Mouse (Mus musculus) spleen, adult 2 months (tissue): Measurements from ENCODE around the gene Bace2. TPM values are rescaled to one million over a fixed set of nuclear protein-coding genes. Genes with fewer than 3 reads are reported as not detected.

Source experiments
- DNase-seq, 2 experiments: peaks; one replicate each; pipeline versions ENCODE4 v3.0.0 to v3.0.0-alpha.2; 2012 to 2021; ENCODE audit warnings: low spot score in 2 of 2, low read depth in 1 of 2
- H3K27ac ChIP-seq: fragments of 200-500 bp; 2 replicates; pipeline ENCODE4 v1.5.1; 2012; ENCODE audit warnings: low read length, inconsistent platforms; ENCODE audit not compliant: insufficient read depth
- H3K27me3 ChIP-seq: fragments of 200-500 bp; 2 replicates; pipeline ENCODE4 v1.6.1; 2012; ENCODE audit warnings: mild to moderate bottlenecking, moderate library complexity, low read length, inconsistent platforms; ENCODE audit not compliant: control insufficient read depth, insufficient read depth
- H3K36me3 ChIP-seq: fragments of 200-500 bp; 2 replicates; pipeline ENCODE4 v1.6.1; 2012; ENCODE audit warnings: mild to moderate bottlenecking, low read length, inconsistent platforms; ENCODE audit not compliant: control insufficient read depth, insufficient read depth
- H3K4me1 ChIP-seq: fragments of 200-500 bp; 2 replicates; pipeline ENCODE4 v1.6.1; 2011; ENCODE audit warnings: inconsistent platforms; ENCODE audit not compliant: control insufficient read depth, insufficient read depth, insufficient read length
- H3K4me3 ChIP-seq: fragments of 200-500 bp; 2 replicates; pipeline ENCODE4 v1.5.1; 2011; ENCODE audit warnings: mild to moderate bottlenecking, inconsistent platforms; ENCODE audit not compliant: insufficient read depth, insufficient read length; ENCODE audit errors: extremely low read depth
- CTCF ChIP-seq: fragments of 200-500 bp; IDR thresholded peaks from 2 replicates; pipeline ENCODE4 v1.5.1; 2011; ENCODE audit warnings: mild to moderate bottlenecking, inconsistent platforms; ENCODE audit not compliant: insufficient read depth, insufficient read length, insufficient replicate concordance; ENCODE audit errors: extremely low read depth
- POLR2A ChIP-seq: fragments of 200-500 bp; IDR thresholded peaks from 2 replicates; pipeline ENCODE4 v1.6.1; 2011; ENCODE audit warnings: low read depth, low read length, inconsistent platforms
- WGBS: fragments of 180-500 bp; shearing (Covaris S2); methylation state at CpG from one replicate; pipeline ENCODE4 v1.1.7; 2018; 5-methylcytosine and 5-hydroxymethylcytosine counted together
- polyA plus RNA-seq: library from polyadenylated mRNA; depleted of rRNA; stranded (reverse); fragments of >200 nt; gene quantifications from 2 replicates; pipeline ENCODE4 v1.2.3, GENCODE M21; 2012

Bace2 gene
- polyA plus RNA-seq, 1 experiment = 2.4 TPM

DNA sequence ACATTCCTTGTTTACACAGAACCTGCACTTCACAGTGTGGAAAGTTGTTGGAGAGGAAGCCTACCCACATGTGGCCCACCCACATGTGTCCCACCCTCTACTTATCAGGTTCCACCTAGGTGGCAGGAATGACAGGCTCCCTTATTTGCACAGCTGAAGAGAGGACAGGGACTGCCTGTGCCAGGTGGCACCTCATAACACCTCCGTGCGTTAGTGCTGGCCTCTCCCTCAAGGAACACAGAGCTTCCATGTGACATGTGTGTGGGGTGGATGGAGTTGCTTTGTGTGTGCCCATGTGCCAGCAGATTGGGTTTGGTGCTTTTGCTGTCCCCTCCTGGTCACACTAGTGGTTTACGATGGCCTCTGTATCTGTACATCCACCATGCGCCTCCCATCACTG, 43.4 kb downstream of the Bace2 start:
- WGBS = 94% methylated on average over 4 of the region's 4 CpGs
- Histone ChIP-seq H3K4me3 (no peak overlapping the region), H3K4me1 (no peaks in the 10 kb centered on the region), H3K27ac (no peak overlapping the region), H3K36me3 (no peaks in the 10 kb centered on the region), H3K27me3 (no peaks in the 10 kb centered on the region)
- no peak for DNase-seq
- TF ChIP-seq POLR2A = no peak
- no peak for TF ChIP-seq CTCF

GRCm38 (mm10) chr16:97401741-97402140, 45.2 kb downstream of the Bace2 start:
- Histone ChIP-seq H3K4me3 (no peak overlapping the region), H3K4me1 (no peaks in the 10 kb centered on the region), H3K27me3 (no peaks in the 10 kb centered on the region), H3K27ac (no peak overlapping the region), H3K36me3 (no peaks in the 10 kb centered on the region)
- DNase-seq = no peak
- TF ChIP-seq POLR2A = no peak
- TF ChIP-seq CTCF = no peak

DNA sequence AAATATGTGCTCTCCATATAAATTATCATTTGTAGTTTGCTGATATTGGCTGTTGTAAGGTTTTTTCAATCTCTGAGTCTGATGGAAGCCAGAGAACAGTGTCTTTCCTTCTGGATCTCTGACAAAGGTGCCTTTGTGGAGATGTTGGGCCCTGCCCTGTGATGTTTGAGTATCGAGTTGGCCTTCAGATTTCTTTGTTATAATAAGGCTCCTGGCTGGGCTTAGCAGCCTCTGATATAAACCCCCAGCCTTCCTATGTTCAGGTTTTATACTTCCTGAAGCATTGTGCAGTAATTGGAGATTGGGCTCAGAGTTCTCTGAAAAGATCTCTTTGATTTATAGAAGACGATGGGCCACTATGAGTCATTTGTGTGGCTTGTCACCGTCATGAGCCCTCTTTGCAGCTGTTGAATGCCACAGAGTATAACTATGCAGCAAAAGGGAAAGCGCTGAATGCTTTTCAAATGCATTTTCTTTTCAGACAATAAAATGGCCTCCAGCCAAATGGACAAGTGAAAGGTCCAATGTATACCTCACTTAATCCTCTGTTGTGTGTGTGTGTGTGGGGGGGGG, 45.8 kb downstream of the Bace2 start:
- Histone ChIP-seq H3K4me1 (no peaks in the 10 kb centered on the region), H3K4me3 (no peak overlapping the region), H3K27me3 (no peaks in the 10 kb centered on the region), H3K27ac (no peak overlapping the region), H3K36me3 (no peaks in the 10 kb centered on the region)
- no peak for DNase-seq
- 72% methylated on average over 4 of the region's 4 CpGs for WGBS
- no peak for TF ChIP-seq CTCF
- TF ChIP-seq POLR2A = no peak

DNA sequence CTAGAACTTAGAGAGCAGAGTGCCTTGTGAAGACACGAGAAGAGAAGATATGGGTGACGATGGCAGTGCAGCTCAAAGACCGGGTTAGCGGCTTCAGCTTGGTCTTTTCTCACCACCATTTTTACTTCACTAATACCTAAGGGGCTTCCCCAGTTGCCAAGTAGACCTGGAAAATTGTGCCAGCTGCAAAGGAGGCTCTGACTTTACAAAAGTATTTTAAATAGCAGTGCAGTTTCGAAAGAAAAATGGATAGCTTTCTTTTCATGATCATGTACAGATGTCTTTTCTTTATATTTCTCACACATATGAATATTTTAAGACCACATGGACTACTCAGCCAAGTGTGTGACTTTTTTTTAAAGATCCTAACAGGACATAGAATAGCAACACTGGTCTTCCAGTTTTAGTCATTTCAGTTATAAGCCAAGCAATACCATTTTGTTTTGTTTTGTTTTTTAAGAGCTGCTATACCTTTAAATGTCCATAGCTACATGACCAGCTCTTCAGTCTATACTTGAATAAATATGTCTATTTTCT, 49.0 kb downstream of the Bace2 start:
- no peaks in the 10 kb centered on the region for H3K4me1 ChIP-seq
- no peak overlapping the region for H3K4me3 ChIP-seq
- no peak for DNase-seq
- 92% methylated on average over 5 of the region's 5 CpGs for WGBS
- H3K27me3 ChIP-seq = no peaks in the 10 kb centered on the region
- no peaks in the 10 kb centered on the region for H3K36me3 ChIP-seq
- H3K27ac ChIP-seq = no peak overlapping the region
- TF ChIP-seq CTCF (no peak), POLR2A (no peak)

DNA sequence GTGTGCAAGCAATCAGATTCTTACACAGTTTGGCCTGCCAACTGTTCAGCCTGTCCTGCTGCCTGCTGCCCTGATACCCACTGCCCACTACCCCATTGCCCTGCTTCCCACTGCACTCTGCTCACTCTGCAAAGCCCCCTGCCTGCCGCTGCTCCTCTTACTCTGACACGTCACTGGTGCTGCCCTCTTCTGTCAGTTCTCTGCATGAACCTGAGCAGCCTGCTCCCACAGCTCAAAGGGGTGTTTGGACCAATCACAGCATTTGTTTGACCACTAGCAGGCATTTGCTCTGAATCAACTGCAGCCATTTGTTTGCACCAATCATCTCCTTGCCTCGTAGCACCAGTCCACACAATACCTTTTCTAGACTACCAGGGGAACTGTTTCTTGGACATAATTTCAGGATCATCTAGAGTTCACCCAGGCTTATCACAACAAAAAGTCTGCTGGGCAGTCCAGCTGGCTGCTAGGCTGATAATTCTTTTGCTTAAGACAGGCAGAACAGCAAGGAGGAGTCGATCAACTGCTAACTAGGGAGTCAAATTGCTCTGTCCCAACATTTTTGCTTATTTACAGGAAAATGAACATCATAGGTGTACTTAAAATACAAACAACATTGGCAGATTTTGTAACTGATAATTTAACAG, 61.5 kb downstream of the Bace2 start:
- WGBS = 20% methylated on average over 4 of the region's 4 CpGs
- Histone ChIP-seq H3K27me3 (no peaks in the 10 kb centered on the region), H3K4me3 (no peak overlapping the region), H3K4me1 (no peaks in the 10 kb centered on the region), H3K27ac (no peak overlapping the region), H3K36me3 (no peaks in the 10 kb centered on the region)
- DNase-seq = no peak
- TF ChIP-seq POLR2A (no peak), CTCF (no peak)

DNA sequence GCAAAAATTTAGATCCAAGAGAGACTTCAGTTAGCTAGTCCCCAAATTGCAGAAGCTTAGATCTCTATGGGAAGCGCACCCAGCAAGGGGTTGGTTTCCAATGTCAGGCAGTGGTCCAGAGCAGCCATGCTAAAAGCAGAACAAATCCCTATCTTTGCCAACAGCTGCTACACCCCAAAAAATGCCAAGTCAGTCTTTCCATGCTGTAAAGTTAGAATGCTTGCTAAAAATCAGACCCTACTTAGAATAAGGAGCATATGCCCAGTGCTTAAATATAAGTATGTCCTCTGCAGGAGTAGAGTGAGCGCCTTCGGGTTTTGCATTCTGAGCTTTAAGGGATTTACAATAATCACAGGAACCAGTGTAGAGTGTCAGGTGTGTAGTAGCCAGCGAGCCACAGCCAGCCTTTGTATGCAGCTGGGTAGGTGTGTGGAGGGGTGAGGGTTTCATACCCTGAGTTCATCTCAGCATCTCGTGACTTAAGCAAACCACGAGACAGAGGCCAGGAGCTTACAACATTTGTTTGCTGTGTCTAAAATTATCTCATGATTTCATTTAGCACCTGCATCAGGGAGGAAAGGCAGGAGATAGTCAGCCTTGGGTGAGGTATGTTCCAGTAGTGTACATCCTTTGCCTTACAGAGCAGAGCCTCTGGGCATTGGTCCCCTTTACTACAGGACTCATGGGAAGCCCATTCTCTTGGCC, 62.4 kb downstream of the Bace2 start:
- H3K27ac ChIP-seq = no peak overlapping the region
- no peaks in the 10 kb centered on the region for H3K4me1 ChIP-seq
- H3K27me3 ChIP-seq = no peaks in the 10 kb centered on the region
- TF ChIP-seq POLR2A (no peak), CTCF (no peak)
- WGBS = 68% methylated on average over 6 of the region's 6 CpGs
- DNase-seq = no peak
- H3K36me3 ChIP-seq = no peaks in the 10 kb centered on the region
- no peak overlapping the region for H3K4me3 ChIP-seq
